Mouse (Mus musculus) ES-Bruce4 (cell line): ENCODE measurements around the gene Asic2.

Experiments used
- CTCF ChIP-seq: IDR thresholded peaks from one replicate; pipeline ENCODE4 v1.8.1; 2011; ENCODE audit warnings: low read depth, low read length
- EP300 ChIP-seq: IDR thresholded peaks from 2 replicates; pipeline ENCODE4 v1.6.1; 2011; ENCODE audit warnings: low read depth, low read length; ENCODE audit not compliant: insufficient read depth

- no peak for TF ChIP-seq CTCF
- TF ChIP-seq EP300, result no peak
Measured at GRCm38 (mm10) chr11:81280070-81280469, 688.2 kb downstream of the Asic2 start.
